Mouse (Mus musculus) mesoderm, embryonic 11.5 days (tissue): ENCODE data around the gene Aldh1b1.

Experiments used
- DNase-seq: peaks from one replicate; pipeline ENCODE4 v3.0.0-alpha.2; 2012; ENCODE audit warnings: low read depth, low spot score

The Aldh1b1 gene

DNA sequence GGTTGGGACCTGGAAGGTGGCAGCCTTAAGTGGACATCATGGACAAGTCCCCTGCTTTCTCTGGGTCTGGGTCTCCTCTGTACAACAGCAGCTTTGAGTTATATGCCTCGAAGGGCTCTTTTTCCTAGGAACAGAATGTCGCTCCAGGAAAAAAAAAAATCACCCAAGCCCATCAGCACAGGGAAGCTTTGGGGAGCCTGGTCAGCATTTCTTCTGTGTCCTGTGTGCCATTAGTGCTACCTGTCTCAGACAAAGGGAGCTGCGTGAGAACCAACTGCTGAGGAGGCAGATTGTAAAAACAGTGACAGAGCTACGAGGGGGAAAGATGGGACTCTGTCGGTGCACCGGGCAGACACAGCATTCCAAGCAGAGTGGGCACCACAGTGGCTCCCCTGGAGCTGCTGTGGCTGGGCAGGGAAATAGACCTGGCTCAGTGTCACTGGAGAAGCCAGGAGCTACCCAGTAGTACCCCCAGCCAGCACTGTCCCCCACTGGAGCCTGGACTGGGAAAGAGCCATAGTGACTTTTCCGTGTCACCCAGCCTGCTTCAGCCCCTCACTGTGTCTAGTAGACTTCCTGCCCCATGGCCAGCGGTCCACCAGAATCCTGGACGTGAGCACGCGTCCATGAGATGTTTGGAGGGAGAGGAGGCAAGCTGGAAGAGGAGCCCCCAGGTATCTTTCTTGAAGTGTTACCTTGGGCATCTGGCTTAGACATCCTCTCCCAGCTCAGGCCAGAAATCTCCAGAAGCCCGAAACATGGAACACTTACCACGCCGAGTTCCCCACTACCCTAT is 26.1 kb downstream of the Aldh1b1 start:
- no peak for DNase-seq

DNA sequence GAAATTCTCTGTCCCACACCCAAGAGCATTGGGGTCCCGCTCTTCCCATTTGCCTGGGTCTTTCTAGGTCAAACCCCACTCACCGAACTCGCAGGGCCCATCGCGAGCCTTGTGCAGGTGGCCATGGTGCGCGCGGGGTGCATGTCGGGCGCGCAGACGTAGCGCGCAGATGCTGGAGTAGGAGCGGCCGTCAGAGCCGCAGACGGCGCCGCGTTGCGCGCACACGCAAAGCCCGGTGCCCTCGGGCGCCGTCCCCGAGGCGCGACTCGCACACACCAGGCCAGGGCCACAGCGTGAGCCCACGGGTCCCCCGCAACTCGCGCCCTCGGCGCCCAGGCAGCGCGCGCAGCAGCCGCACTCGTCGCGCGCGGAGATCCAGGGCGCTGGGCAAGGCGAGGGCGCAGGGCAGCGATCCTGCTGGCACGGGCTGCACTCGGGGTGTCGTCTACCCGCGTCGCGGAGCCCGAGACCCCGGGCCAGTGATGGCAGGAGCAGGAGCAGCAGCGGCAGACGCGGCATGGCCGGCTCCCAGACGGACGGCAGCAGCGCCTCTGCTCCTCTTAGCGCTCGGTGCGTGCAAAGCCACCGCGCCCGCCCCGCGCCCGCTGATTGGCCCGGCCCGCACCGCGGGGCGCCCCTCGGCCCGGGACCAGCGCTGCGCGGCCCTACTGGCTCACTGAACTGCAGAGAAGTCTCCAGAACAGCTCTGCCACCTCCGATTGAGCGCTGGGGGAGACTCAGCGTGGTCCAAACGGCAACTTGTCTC is 27.6 kb downstream of the Aldh1b1 start, which contains the start of gene Igfbpl1:
Igfbpl1 (minus strand) TSS at position 649 of the 766 bp plus-strand sequence.
- DNase-seq = no peak

- no peak for DNase-seq
Measured at GRCm38 (mm10) chr4:45829907-45830759, 31.3 kb downstream of the Aldh1b1 start.

DNA sequence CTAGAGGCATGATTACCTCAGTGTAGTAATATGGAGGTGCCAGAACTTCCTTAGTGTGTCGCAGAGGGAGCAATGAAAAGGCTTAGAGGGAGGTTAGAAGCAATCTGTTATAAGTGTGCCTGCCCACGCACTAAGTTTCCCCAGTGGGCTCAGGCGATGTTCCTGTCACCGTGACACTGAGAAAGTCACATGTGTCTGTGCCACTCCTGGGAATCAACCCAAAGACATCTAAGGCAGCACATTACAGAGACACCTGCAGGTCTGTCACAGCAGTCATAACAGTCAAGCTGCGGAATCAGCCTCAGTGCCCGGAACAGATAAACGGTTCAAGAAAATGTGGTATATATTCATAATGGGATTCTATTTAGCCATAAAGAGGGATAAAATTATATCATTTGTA is 33.2 kb downstream of the Aldh1b1 start:
- no peak for DNase-seq

DNA sequence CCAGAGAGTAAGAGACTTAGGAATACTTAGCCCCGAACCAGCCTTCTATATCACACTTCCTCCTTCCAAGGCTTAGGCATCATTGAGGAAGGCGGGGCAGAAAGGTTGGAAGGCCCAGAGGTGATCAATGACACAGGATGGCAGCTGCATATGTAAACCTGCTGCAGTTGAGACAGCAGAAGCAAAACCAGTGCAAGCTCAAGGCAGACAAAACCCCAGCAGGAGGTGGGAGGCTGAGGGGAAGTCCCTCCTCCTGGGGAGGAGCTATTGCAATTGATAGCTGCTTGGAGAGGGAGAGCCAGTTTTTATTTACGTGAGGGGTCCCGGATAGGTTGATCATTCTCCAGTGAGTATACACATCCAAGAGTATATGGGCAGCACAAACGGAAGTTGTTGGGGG is 34.6 kb downstream of the Aldh1b1 start:
- no peak for DNase-seq

GRCm38 (mm10) chr4:45844355-45844754 is 45.5 kb downstream of the Aldh1b1 start:
- DNase-seq = peak; percentile 65

DNA sequence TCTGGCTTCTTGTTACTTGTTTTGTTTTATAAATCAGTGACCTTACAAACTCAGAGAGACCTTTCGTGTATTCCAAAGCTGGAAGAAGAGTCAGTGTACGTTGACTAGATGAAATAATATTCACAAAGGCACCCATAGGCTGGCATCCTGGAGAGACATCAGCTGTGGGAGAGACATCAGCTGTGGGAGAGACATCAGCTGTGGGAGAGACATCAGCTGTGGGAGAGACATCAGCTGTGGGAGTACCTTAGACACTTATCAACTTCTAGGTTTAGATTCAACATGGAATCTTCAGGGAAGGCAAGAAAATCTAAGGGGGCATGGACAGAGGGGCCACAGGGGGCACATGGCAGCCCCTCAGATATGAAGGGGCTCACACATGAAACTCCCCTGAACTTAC is 47.4 kb downstream of the Aldh1b1 start:
- no peak for DNase-seq

GRCm38 (mm10) chr4:45848109-45848824 is 49.4 kb downstream of the Aldh1b1 start, which contains the start of gene Stra6l:
Gene Stra6l (plus strand): TSS chr4:45848664.
- no peak for DNase-seq

GRCm38 (mm10) chr4:45848825-45849156 is 50.0 kb downstream of the Aldh1b1 start:
- no peak for DNase-seq

- DNase-seq = no peak
Measured at GRCm38 (mm10) chr4:45849419-45849818, 50.6 kb downstream of the Aldh1b1 start.

GRCm38 (mm10) chr4:45851640-45852051 is 52.8 kb downstream of the Aldh1b1 start:
- peak; percentile 44 for DNase-seq

GRCm38 (mm10) chr4:45853496-45854246 is 54.8 kb downstream of the Aldh1b1 start:
- no peak for DNase-seq
